Mouse (Mus musculus) ovary, postnatal 14 days (tissue): ENCODE measurements around the gene Fasl.

Source experiments
- DNase-seq: peaks from one replicate; pipeline ENCODE4 v3.0.0; 2022; ENCODE audit warnings: low spot score

Fasl gene

DNA sequence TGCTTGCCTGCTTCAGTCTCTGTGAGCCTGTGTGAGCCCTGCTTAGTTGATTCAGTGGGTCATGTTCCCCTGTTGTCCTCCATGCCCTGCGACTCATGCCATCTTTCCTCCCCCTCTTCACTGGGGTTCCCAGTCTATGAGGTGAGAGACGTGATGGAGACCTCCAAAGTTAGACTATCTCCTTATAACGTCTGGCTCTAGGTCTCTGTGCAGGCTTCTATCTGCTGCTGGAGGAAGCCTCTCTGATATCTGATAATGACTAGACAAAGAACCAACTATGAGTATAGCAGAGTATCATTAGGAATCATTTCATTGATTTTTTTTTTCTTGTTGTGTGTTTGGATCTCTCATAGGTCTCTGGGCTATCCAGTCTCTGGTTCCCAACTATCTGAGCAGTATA lies 31.7 kb downstream of the Fasl start:
- DNase-seq = no peak

DNA sequence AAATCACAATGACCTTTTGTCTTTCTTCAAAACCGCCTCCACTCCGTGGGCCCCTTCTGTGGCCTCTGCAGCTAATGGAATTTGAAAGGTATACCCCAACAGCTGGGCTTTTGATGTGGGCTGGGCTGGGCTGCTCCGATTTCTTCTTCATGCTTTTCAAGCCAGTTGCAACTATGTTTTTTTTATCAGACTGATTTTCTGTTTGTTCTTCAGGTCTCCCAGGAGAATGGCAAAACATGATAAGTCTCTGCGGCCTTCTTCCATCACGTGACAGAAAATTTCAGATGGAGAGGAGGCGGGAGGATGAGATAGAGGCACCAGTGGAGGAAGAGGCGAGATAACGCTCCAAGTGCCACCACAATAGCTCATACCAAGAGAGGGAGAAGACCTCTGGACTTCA lies 37.0 kb downstream of the Fasl start:
- DNase-seq = no peak

DNA sequence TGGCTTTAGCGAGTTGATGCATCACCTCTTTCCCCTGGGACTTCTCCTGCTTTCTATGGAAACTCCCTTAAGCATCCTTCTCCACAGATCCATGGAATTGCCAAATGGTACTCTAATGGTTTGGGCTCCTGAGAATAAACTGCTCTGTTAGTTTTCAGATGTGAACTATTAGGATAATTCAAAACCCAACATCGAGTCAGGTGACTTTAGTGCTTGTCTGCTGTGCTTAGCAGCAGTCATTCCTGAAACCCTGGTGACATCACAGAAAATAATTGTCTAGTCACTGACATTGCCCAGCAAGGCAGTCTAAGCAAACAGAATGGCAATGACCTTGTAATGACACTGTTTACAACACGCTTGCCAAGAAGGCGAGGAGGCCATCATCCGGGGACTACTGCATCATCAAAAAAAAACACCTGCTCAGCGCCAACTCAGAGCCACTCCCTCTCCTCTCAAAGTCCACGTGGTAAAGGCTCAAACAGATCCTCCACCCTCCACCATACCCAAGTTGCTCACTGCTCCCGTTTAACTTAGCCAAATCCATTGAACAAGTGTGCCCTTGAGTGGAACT lies 37.7 kb downstream of the Fasl start:
- no peak for DNase-seq

DNA sequence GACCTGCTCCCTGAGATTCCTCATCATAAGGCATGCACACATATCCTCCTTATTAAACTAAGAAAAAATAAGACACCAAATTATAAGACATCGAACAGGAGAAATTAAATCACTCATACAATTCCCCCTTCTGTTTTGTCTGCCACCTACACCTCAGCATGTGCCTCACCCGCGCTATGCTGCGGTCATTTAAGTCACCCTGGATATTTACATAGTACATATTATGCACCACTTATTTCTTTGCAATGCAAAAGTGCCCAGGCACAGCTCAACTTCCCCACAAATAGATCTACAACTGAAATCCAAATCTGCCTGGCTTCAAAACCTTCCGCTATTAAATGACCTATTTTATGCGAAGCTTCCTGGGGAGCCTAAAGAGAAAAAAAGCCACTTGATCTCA lies 39.6 kb downstream of the Fasl start:
- no peak for DNase-seq

DNA sequence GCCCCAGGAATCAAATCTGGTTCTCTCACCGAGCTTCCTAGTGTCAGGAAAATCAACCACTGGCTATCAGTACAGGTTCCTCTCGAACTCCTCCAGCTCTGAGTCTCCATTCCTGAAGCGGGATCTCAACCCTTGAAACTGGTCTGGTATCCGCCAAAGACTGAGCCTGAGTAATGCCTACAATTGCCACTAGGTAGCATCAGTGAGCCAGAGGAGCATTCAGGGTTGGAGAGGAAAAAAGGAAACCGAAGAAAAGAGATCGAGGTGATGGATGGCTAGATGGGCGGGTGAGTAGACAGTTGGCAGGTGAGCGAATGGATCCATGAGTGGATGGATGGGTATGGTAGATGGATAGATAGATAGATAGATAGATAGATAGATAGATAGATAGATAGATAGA lies 40.2 kb downstream of the Fasl start:
- DNase-seq = peak; percentile 63

DNA sequence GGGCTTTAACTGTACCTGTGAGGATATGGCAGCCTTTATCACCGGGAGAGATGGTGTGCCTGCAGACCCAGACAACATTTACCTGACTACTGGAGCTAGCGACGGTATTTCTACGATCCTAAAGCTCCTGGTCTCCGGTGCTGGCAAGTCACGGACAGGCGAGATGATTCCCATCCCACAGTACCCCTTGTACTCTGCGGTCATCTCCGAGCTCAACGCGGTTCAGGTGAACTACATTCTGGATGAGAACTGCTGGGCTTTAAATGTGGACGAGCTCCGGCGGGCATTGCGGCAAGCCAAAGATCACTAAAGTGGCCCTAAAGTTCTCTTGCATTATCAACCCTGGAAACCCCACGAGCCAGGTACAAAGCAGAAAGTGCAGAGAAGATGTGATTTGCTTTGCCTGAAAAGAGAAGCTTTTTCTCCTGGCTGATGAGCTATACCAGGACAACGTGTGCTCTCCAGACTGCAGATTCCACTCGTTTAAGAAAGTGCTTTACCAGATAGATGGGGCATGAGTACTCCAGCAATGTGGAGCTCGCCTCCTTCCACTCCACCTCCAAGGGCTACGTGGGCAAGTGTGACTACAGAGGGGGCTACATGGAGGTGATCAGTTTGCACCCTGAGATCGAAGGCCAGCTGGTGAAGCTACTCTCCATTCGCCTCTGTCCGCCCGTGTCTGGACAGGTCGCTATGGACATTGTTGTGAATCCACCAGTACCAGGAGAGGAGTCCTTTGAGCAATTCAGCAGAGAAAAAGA lies 41.6 kb downstream of the Fasl start:
- no peak for DNase-seq

DNA sequence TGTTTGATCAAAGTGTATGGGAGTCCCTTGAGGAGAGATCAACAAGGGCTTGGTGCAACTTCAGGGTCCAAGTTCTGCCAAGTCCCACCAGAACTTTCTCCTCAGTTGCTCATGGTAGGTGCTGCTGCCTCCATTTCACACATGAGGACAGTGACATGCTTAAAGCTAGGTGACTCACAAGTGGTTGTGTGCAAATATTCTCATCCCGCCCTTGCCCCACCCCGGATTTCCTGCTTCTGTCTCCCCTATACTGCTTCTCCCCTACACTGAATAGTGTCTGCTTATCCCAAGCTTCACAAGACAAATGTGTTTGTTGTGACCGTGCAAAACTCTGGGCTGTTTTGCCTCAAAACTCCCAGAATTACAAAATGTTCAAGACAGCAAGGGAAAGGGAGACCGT lies 43.4 kb downstream of the Fasl start:
- no peak for DNase-seq

DNA sequence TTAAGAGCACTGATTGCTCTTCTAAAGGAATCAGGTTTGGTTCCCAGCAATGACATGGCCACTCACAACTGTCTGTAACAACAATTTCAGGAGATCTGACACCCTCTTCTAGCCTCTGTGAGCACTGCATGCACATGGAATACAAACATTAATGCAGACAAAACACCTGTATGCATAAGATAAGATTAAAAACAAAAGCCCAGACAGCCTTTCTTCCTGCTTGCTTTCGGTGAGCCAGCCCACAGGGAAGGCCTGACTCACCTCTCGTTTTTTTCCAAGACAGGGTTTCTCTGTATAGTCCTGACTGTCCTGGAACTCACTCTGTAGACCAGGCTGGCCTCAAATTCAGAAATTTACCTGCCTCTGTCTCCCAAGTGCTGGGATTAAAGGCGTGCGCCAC lies 44.1 kb downstream of the Fasl start:
- no peak for DNase-seq

DNA sequence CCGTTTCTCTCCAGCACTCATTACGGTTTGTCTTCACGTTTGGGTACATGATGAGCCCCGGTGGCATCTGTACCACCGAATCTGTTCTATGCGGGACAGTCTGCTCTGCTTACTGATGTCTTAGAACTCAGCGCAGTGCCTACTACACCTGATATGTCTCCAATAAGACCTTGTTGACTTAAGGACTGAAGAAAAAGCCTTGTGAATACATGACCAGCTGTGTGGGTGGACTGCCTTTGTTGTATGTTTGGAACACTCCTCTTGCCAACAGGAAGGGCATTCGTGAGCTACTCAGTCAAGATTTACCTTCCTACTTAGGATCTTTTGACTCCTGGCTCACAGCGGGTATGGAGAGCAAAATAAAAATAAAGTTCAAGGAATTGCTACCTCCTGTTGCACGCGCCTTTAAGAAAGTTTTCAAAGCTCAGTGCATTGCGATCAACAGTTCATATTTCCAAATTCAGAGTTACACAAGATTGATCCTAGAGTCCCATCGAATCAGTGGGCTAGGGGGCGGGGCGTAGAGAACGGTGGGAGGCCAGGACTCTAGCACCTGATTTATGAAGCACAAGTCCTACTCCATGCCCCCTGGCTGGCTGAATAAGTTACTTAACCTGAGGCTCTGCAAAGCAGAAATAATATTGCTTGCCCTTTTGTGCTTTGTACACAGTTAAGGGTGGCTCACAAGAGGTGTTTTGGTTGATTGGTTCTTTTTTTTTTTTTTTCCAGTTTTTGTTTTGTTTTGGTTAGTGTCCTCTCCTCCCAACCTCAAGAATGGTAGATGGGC lies 45.6 kb downstream of the Fasl start:
- DNase-seq = no peak

DNA sequence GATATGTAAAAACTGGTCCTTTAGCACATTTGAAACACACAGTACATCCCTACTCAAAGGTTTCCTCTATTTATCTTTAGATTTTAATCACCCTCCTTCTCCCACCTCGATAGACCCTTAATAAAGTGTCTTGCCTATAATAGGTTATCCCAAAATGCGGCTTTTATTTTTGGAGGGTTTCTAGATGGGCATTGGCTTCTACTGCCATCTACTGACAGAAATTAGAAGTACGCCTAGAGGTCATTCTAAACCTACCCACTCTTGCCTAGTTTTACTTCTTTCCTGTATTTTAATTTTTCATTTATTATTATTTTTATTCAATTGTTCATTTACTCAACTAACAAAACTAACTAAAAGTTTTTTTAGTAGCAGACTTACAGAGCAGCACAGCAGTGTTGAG lies 51.4 kb downstream of the Fasl start:
- peak; percentile 23 for DNase-seq

DNA sequence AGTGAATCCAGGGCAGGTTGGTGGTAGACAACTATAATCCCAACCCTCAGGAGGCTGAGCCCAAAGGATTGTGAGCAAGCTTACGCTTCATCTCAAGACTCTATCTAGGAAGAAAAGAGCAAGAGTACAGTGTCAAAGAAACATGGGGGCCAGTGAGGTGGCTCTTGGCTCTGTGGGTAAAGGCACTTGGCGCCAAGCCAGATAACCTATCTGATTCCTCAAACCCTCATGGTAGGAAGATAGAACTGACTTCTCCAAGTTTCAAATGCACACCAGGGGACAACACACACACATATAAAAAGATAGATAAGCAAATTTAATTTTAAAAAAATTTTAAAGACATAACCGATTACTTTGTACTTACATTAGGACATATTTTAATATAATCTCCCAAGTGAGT lies 52.0 kb downstream of the Fasl start:
- no peak for DNase-seq

DNA sequence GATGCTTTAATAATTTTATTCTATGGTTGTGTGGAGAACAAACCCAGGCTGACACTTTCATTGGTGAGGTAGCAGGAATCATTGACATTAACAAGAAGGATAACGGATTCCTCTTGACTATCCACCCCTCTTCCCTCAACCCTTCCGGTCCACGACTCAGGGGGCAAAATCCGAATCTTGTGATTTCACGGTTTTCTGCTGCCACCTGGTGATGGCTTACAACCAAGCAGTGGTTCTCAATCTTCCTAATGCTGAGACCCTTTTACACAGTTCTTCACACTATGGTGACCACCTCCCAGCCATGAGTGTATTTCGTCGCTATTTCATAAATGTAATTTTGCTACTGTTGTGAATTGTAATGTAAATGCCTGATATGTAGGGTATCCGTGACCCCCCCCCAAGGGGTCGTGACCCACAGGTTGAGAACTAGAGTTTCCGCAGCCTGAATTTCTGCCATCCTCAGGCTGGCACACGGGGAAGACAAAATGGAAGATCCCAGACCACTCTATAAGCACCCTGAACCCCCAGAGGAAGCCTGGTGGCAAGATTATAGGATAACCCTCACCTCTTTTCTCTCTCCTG lies 52.7 kb downstream of the Fasl start:
- no peak for DNase-seq

DNA sequence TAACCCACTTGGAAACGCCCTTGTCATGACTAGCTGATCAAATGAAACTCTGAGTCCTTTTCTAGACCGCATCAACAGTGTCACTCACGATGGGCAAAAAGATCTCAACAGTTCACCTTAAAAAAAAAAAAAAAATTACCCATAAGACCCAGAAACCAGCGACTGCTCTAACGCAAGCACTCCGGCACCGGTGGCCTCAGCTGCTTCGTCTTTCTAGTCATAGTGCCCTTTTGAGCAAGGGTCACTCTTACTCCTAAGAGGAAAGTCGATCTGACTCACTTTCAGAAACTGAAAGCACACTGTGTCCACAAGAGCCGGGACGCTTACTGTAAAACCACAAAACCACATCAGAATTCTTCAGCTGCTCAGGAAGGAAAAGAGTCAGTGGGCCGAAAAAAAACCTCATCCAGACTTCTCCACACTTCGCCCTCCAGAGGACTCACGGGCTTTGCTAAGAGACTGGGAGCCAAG lies 53.5 kb downstream of the Fasl start:
- no peak for DNase-seq

DNA sequence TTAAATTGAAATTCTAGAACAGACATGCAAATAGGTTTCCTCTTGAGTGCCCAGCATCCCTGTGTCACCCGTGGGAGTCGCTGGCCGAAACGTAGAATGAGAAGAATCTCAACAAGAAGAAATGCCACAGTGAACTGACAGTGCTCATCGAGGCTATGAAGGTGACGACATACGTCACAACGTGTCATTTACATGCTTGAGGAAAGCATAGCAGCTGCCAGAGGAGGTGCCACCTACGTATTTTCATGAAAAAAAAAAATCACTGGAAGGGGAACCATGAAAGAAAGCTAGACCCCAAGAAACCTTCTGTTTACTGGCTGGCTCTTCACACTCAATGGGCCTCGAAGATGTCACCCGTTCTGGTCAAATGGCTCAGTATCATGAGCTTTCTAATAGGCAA lies 54.0 kb downstream of the Fasl start:
- DNase-seq = no peak
